Mouse (Mus musculus): ENCODE measurements around the gene Slco3a1.

Slco3a1 gene

GRCm38 (mm10) chr7:74286531-74286930 is 268.0 kb downstream of the Slco3a1 start:
- DNase-seq (ENCODE audit: low read depth), result no peak

GRCm38 (mm10) chr7:74280371-74280770 is 274.2 kb downstream of the Slco3a1 start:
- DNase-seq (ENCODE audit: low read depth), result no peak

GRCm38 (mm10) chr7:74279356-74279755 is 275.2 kb downstream of the Slco3a1 start:
- DNase-seq (ENCODE audit: low read depth), result no peak

GRCm38 (mm10) chr7:74270089-74270394 is 284.5 kb downstream of the Slco3a1 start:
- DNase-seq (ENCODE audit: low read depth), result no peak

- DNase-seq (ENCODE audit: low read depth), result no peak
These were observed 285.1 kb downstream of the Slco3a1 start for GRCm38 (mm10) chr7:74269283-74270088.

- no peak for DNase-seq (ENCODE audit: low read depth)
These were observed 287.9 kb downstream of the Slco3a1 start for GRCm38 (mm10) chr7:74266511-74267168.

GRCm38 (mm10) chr7:74256291-74256690 is 298.3 kb downstream of the Slco3a1 start:
- no peak for DNase-seq (ENCODE audit: low read depth)

GRCm38 (mm10) chr7:74252066-74252465 is 302.5 kb downstream of the Slco3a1 start:
- DNase-seq (ENCODE audit: low read depth), result no peak

GRCm38 (mm10) chr7:74241236-74241635 is 313.3 kb downstream of the Slco3a1 start:
- no peak for DNase-seq (ENCODE audit: low read depth)

- DNase-seq (ENCODE audit: low read depth), result no peak
These were observed 314.0 kb downstream of the Slco3a1 start for GRCm38 (mm10) chr7:74240459-74241172.
